Mouse (Mus musculus) hindbrain, postnatal 0 days (tissue): ENCODE results near the gene Abhd15. TPM values are rescaled to one million over a fixed set of nuclear protein-coding genes. Genes with fewer than 3 reads are reported as not detected.

Experiments used
- ATAC-seq: fragments of 200-750 bp; cut with Nextera tagmentation; 2 replicates; pipeline ENCODE4 v1.8.0; 2017; ENCODE audit warnings: mild to moderate bottlenecking, moderate TSS enrichment, moderate library complexity
- DNase-seq: peaks from one replicate; pipeline ENCODE4 v3.0.0-alpha.2; 2015; ENCODE audit warnings: low spot score
- H3K27ac ChIP-seq: fragments of 300-500 bp; sonication (generic); 2 replicates; pipeline ENCODE4 v1.5.1; 2014; ENCODE audit warnings: mild to moderate bottlenecking
- H3K27me3 ChIP-seq: fragments of 300-500 bp; sonication (generic); 2 replicates; pipeline ENCODE4 v1.6.1; 2014; ENCODE audit warnings: low read length, mixed read lengths; ENCODE audit not compliant: insufficient read depth
- H3K36me3 ChIP-seq: fragments of 300-500 bp; sonication (generic); 2 replicates; pipeline ENCODE4 v1.6.1; 2014; ENCODE audit warnings: low read length, mixed read lengths; ENCODE audit not compliant: insufficient read depth
- H3K4me1 ChIP-seq: fragments of 300-500 bp; sonication (generic); 2 replicates; pipeline ENCODE4 v1.6.1; 2014; ENCODE audit warnings: antibody characterized with exemption, low read length, mixed read lengths; ENCODE audit not compliant: insufficient read depth
- H3K4me2 ChIP-seq: fragments of 300-500 bp; sonication (generic); 2 replicates; pipeline ENCODE4 v1.6.1; 2014; ENCODE audit warnings: low read depth, mild to moderate bottlenecking, low read length, moderate library complexity, mixed read lengths
- H3K4me3 ChIP-seq: fragments of 300-500 bp; sonication (generic); 2 replicates; pipeline ENCODE4 v1.5.1; 2014; ENCODE audit warnings: low read length
- H3K9ac ChIP-seq: fragments of 300-500 bp; sonication (generic); replicated peaks from 2 replicates; pipeline ENCODE4 v1.6.1; 2014; ENCODE audit warnings: mild to moderate bottlenecking, low read length, moderate library complexity, mixed read lengths
- H3K9me3 ChIP-seq: fragments of 300-500 bp; sonication (generic); 2 replicates; pipeline ENCODE4 v1.6.1; 2016; ENCODE audit warnings: low read length, mixed read lengths
- CTCF ChIP-seq: IDR thresholded peaks from 2 replicates; pipeline ENCODE4 v1.5.1; 2016; ENCODE audit warnings: antibody characterized with exemption, control low read depth, low read depth
- WGBS: fragments of 180-500 bp; shearing (Covaris S2); extraction: QIAGEN DNeasy Blood & Tissue Kit; methylation state at CpG from one replicate; pipeline ENCODE4 v1.1.7; 2014; 5-methylcytosine and 5-hydroxymethylcytosine counted together
- polyA plus RNA-seq: library from polyadenylated mRNA; unstranded; fragments of >200 nt; fragmentation: Nextera tagmentation; extraction: Ambion mirVana; gene quantifications from 2 replicates; pipeline ENCODE4 v1.2.1, GENCODE M21; 2015
- total RNA-seq: library from RNA; depleted of rRNA; stranded (reverse); fragments of >200 nt; gene quantifications from 2 replicates; pipeline ENCODE4 v1.2.3, GENCODE M21; 2014; rRNA removed

Gene Abhd15
- 3.6 and 4.7 TPM in 2 replicates for total RNA-seq
- 2.1 TPM in 2 replicates for polyA plus RNA-seq

GRCm38 (mm10) chr11:77514832-77515636 lies at the start of gene Abhd15:
Gene Abhd15 (plus strand): TSS chr11:77515121.
- peak within 1 kb of the TSS; percentile 48; the same call in 1 of the 2 replicates for H3K27ac ChIP-seq
- H3K27me3 ChIP-seq: peaks cover 12% of the 10 kb centered on the region; the same call in 1 of the 2 replicates
- no peaks in the 10 kb centered on the region for H3K36me3 ChIP-seq
- ATAC-seq: peak; percentile 70
- H3K4me1 ChIP-seq: peaks cover 8% of the 10 kb centered on the region; the same call in 1 of the 2 replicates
- no peaks in the 10 kb centered on the region for H3K9me3 ChIP-seq
- peak; percentile 78 for DNase-seq
- peak within 1 kb of the TSS; percentile 47 for H3K4me3 ChIP-seq
- TF ChIP-seq CTCF: no peak
- H3K9ac ChIP-seq: peak within 1 kb of the TSS; percentile 37; the same call in 1 of the 2 replicates
- WGBS: 2% methylated on average over 69 of the region's 72 CpGs
- H3K4me2 ChIP-seq: peak within 1 kb of the TSS; percentile 78

- no peaks in the 10 kb centered on the region for H3K4me1 ChIP-seq
- no peak overlapping the region for H3K9ac ChIP-seq
- TF ChIP-seq CTCF: no peak
- H3K27ac ChIP-seq: no peak overlapping the region
- no peak for ATAC-seq
- H3K36me3 ChIP-seq: peaks cover 12% of the 10 kb centered on the region; the same call in 1 of the 2 replicates
- H3K4me2 ChIP-seq: no peak overlapping the region
- no peak for DNase-seq
- WGBS: 40% methylated on average over 9 of the region's 9 CpGs
- no peaks in the 10 kb centered on the region for H3K9me3 ChIP-seq
- no peak overlapping the region for H3K4me3 ChIP-seq
- no peaks in the 10 kb centered on the region for H3K27me3 ChIP-seq
Measured at GRCm38 (mm10) chr11:77466544-77466943, 48.4 kb upstream of the Abhd15 start.

- Histone ChIP-seq H3K4me1 (no peaks in the 10 kb centered on the region), H3K27ac (no peak overlapping the region), H3K36me3 (peaks cover 14% of the 10 kb centered on the region; the same call in 1 of the 2 replicates), H3K4me2 (no peak overlapping the region), H3K9ac (no peak overlapping the region), H3K9me3 (no peaks in the 10 kb centered on the region), H3K4me3 (no peak overlapping the region), H3K27me3 (no peaks in the 10 kb centered on the region)
- peak; percentile 44 for TF ChIP-seq CTCF
- ATAC-seq: 0 out of 2 replicates have a peak, but pooled peaks have one; percentile 31
- DNase-seq: peak; percentile 47
- 6% methylated on average over 24 of the region's 25 CpGs for WGBS
Measured at GRCm38 (mm10) chr11:77467157-77467556, 47.8 kb upstream of the Abhd15 start.

GRCm38 (mm10) chr11:77467784-77468183 lies 47.1 kb upstream of the Abhd15 start:
- Histone ChIP-seq H3K27ac (no peak overlapping the region), H3K4me2 (peak overlapping the region; percentile 27; the same call in 1 of the 2 replicates), H3K9me3 (no peaks in the 10 kb centered on the region), H3K36me3 (peaks cover 21% of the 10 kb centered on the region; the same call in 1 of the 2 replicates), H3K4me3 (no peak overlapping the region), H3K9ac (no peak overlapping the region), H3K27me3 (no peaks in the 10 kb centered on the region), H3K4me1 (no peaks in the 10 kb centered on the region)
- ATAC-seq (peak; percentile 55), DNase-seq (peak; percentile 80)
- WGBS: 18% methylated on average over 20 of the region's 20 CpGs
- TF ChIP-seq CTCF: peak; percentile 84

GRCm38 (mm10) chr11:77468397-77468796 lies 46.5 kb upstream of the Abhd15 start:
- H3K4me2 ChIP-seq: no peak overlapping the region

GRCm38 (mm10) chr11:77471407-77471806 lies 43.5 kb upstream of the Abhd15 start:
- Histone ChIP-seq H3K9me3 (no peaks in the 10 kb centered on the region), H3K4me1 (no peaks in the 10 kb centered on the region), H3K4me3 (no peak overlapping the region), H3K27me3 (no peaks in the 10 kb centered on the region), H3K9ac (no peak overlapping the region), H3K4me2 (no peak overlapping the region), H3K36me3 (peaks cover 21% of the 10 kb centered on the region), H3K27ac (no peak overlapping the region)
- no peak for TF ChIP-seq CTCF
- DNase-seq (no peak), ATAC-seq (no peak)
- 80% methylated on average over 29 of the region's 29 CpGs for WGBS

More at GRCm38 (mm10) chr11:77468397-77468796, 46.5 kb upstream of the Abhd15 start:
- ATAC-seq (no peak), DNase-seq (no peak)
- Histone ChIP-seq H3K9ac (no peak overlapping the region), H3K36me3 (peaks cover 21% of the 10 kb centered on the region; the same call in 1 of the 2 replicates), H3K4me3 (no peak overlapping the region), H3K4me1 (no peaks in the 10 kb centered on the region), H3K27ac (no peak overlapping the region), H3K27me3 (no peaks in the 10 kb centered on the region), H3K9me3 (no peaks in the 10 kb centered on the region)
- no peak for TF ChIP-seq CTCF
- 85% methylated on average over 9 of the region's 9 CpGs for WGBS
